Mouse (Mus musculus) limb, embryonic 14.5 days (tissue): ENCODE data around the gene Tlx2. TPM values are rescaled to one million over a fixed set of nuclear protein-coding genes. Genes with fewer than 3 reads are reported as not detected.
A peak's percentile ranks its signal among the peaks of the same experiment; 100 is the strongest.

Experiments
- ATAC-seq: fragments of 200-750 bp; cut with Nextera tagmentation; 2 replicates; pipeline ENCODE4 v1.8.0; 2017; ENCODE audit warnings: low read depth, moderate number of reproducible peaks, moderate TSS enrichment; ENCODE audit not compliant: low FRiP score
- DNase-seq: peaks from one replicate; pipeline ENCODE4 v3.0.0-alpha.2; 2015; ENCODE audit warnings: low spot score
- H3K27ac ChIP-seq: fragments of 300-500 bp; sonication (generic); replicated peaks from 2 replicates; pipeline ENCODE4 v1.5.1; 2014; ENCODE audit warnings: low read depth, mild to moderate bottlenecking, low read length, moderate library complexity, mixed read lengths
- H3K27me3 ChIP-seq: fragments of 300-500 bp; sonication (generic); 2 replicates; pipeline ENCODE4 v1.6.1; 2014; ENCODE audit warnings: low read length, mixed read lengths; ENCODE audit not compliant: control insufficient read depth, insufficient read depth
- H3K36me3 ChIP-seq: fragments of 300-500 bp; sonication (generic); 2 replicates; pipeline ENCODE4 v1.6.1; 2014; ENCODE audit warnings: mild to moderate bottlenecking, low read length, moderate library complexity, mixed read lengths; ENCODE audit not compliant: control insufficient read depth, insufficient read depth
- H3K4me1 ChIP-seq: fragments of 300-500 bp; sonication (generic); 2 replicates; pipeline ENCODE4 v1.6.1; 2014; ENCODE audit warnings: antibody characterized with exemption, low read length, mixed read lengths; ENCODE audit not compliant: control insufficient read depth, insufficient read depth
- H3K4me2 ChIP-seq: fragments of 300-500 bp; sonication (generic); replicated peaks from 2 replicates; pipeline ENCODE4 v1.6.1; 2014; ENCODE audit warnings: low read depth, mild to moderate bottlenecking, low read length, moderate library complexity; ENCODE audit not compliant: severe bottlenecking
- H3K4me3 ChIP-seq: fragments of 300-500 bp; sonication (generic); replicated peaks from 2 replicates; pipeline ENCODE4 v1.5.1; 2014; ENCODE audit warnings: low read length
- H3K9ac ChIP-seq: fragments of 300-500 bp; sonication (generic); 2 replicates; pipeline ENCODE4 v1.6.1; 2014; ENCODE audit warnings: mild to moderate bottlenecking, low read depth, low read length, moderate library complexity; ENCODE audit not compliant: severe bottlenecking
- H3K9me3 ChIP-seq: fragments of 300-500 bp; sonication (generic); 2 replicates; pipeline ENCODE4 v1.6.1; 2016; ENCODE audit warnings: low read length; ENCODE audit not compliant: control insufficient read depth
- POLR2A ChIP-seq: fragments of 200-500 bp; IDR thresholded peaks from 2 replicates; pipeline ENCODE4 v1.8.0; 2012; ENCODE audit warnings: inconsistent platforms, mild to moderate bottlenecking, moderate library complexity, borderline replicate concordance; ENCODE audit not compliant: insufficient read depth, insufficient read length; ENCODE audit errors: extremely low read depth
- WGBS: fragments of 180-500 bp; shearing (Covaris S2); extraction: QIAGEN DNeasy Blood & Tissue Kit; methylation state at CpG from one replicate; pipeline ENCODE4 v1.1.7; 2014; 5-methylcytosine and 5-hydroxymethylcytosine counted together
- polyA plus RNA-seq, 2 experiments: library from polyadenylated mRNA; depleted of rRNA in 1 of 2; stranded (reverse) in 1 of 2; unstranded in 1 of 2; fragments of >200 nt; fragmentation: Nextera tagmentation in 1 of 2; extraction: Ambion mirVana in 1 of 2; gene quantifications; 2 replicates each; pipeline versions ENCODE4 v1.2.1 to v1.2.3; 2012 to 2014

Tlx2 gene
- polyA plus RNA-seq, 2 experiments = 0.08 TPM; not detected in 1

GRCm38 (mm10) chr6:83108762-83109668 lies 38.9 kb upstream of the Tlx2 start, which contains the start of gene Mrpl53:
Mrpl53 (plus strand) TSS chr6:83109040.
- peak within 1 kb of the TSS; percentile 84 for H3K4me3 ChIP-seq
- peak within 1 kb of the TSS; percentile 71 for H3K27ac ChIP-seq
- peak; percentile 87 for ATAC-seq
- H3K9me3 ChIP-seq = no peaks in the 10 kb centered on the region
- WGBS = under 1% methylated on average over 76 of the region's 76 CpGs
- peaks cover 12% of the 10 kb centered on the region for H3K4me1 ChIP-seq
- H3K4me2 ChIP-seq = peak within 1 kb of the TSS; percentile 86
- TF ChIP-seq POLR2A = peak; percentile 56; the same call in 1 of the 2 replicates
- H3K36me3 ChIP-seq = peaks cover 12% of the 10 kb centered on the region; the same call in 1 of the 2 replicates
- no peaks in the 10 kb centered on the region for H3K27me3 ChIP-seq
- H3K9ac ChIP-seq = peak within 1 kb of the TSS; percentile 89
- DNase-seq = peak; percentile 72

GRCm38 (mm10) chr6:83107566-83108400 lies 37.7 kb upstream of the Tlx2 start:
- no peaks in the 10 kb centered on the region for H3K9me3 ChIP-seq
- ATAC-seq = no peak
- DNase-seq = peak; percentile 53
- 36% methylated on average over 12 of the region's 13 CpGs for WGBS
- H3K4me1 ChIP-seq = peaks cover 19% of the 10 kb centered on the region
- H3K4me3 ChIP-seq = peak overlapping the region; percentile 84
- H3K27me3 ChIP-seq = no peaks in the 10 kb centered on the region
- H3K4me2 ChIP-seq = peak overlapping the region; percentile 86
- no peak overlapping the region for H3K27ac ChIP-seq
- no peak for TF ChIP-seq POLR2A
- peaks cover 12% of the 10 kb centered on the region; the same call in 1 of the 2 replicates for H3K36me3 ChIP-seq
- H3K9ac ChIP-seq = no peak overlapping the region

GRCm38 (mm10) chr6:83104158-83104557 lies 34.1 kb upstream of the Tlx2 start:
- Histone ChIP-seq H3K27me3 (no peaks in the 10 kb centered on the region), H3K9ac (no peak overlapping the region), H3K4me2 (no peak overlapping the region), H3K9me3 (no peaks in the 10 kb centered on the region), H3K4me1 (peaks cover 19% of the 10 kb centered on the region), H3K4me3 (no peak overlapping the region), H3K27ac (no peak overlapping the region), H3K36me3 (peaks cover 6% of the 10 kb centered on the region; the same call in 1 of the 2 replicates)
- ATAC-seq (no peak), DNase-seq (no peak)
- WGBS = 77% methylated on average over 4 of the region's 4 CpGs
- TF ChIP-seq POLR2A = no peak

- TF ChIP-seq POLR2A = no peak
These were observed 33.1 kb upstream of the Tlx2 start for GRCm38 (mm10) chr6:83103130-83103650.

More at GRCm38 (mm10) chr6:83103130-83103650, 33.1 kb upstream of the Tlx2 start:
- Histone ChIP-seq H3K4me1 (peaks cover 16% of the 10 kb centered on the region), H3K9me3 (no peaks in the 10 kb centered on the region), H3K36me3 (peaks cover 6% of the 10 kb centered on the region; the same call in 1 of the 2 replicates), H3K27ac (no peak overlapping the region), H3K27me3 (no peaks in the 10 kb centered on the region), H3K9ac (peak overlapping the region; percentile 76), H3K4me2 (peak overlapping the region; percentile 98), H3K4me3 (peak overlapping the region; percentile 76; the same call in 1 of the 2 replicates)
- DNase-seq (no peak), ATAC-seq (no peak)
- WGBS = 52% methylated on average over 11 of the region's 11 CpGs
